Mouse (Mus musculus) spleen, adult 18-20 months (tissue): Measurements from ENCODE around the gene Rer1.

Source experiments
- DNase-seq, 2 experiments: peaks; one replicate each; pipeline ENCODE4 v3.0.0; 2022; ENCODE audit warnings: mixed read lengths in 2 of 2

The Rer1 gene

GRCm38 (mm10) chr4:155086108-155087024, at the start of gene Rer1, which contains the start of gene Morn1:
Gene Rer1 (minus strand): TSS chr4:155086382.
Gene Morn1 (plus strand): TSS chr4:155086577.
- peak; percentile 97 to 99 for DNase-seq

DNA sequence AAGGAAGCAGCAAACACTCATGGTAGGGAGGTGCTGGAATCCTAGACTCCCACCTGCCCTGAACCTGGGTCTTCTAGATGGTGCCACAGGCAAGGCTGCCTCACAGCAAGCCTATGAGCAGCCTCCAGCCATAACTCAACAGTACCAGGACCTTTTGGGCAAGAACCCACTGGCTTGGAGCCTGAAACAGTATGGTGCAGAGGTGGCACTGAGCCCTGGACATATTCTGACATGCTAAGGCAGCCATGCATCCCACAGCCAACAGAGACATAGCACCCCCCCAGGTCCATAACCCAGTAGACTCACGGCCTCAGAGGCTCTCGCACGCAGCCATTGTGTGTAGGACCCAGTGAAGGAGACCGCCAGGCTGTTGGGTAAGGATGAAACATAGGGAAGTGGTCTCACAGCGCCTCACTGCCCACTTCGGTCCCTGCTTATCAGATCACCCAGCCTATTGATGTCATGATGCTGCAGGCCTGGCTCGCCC, 48.5 kb upstream of the Rer1 start:
- DNase-seq: no peak

GRCm38 (mm10) chr4:155133658-155134417, 47.7 kb upstream of the Rer1 start:
- DNase-seq: no peak

GRCm38 (mm10) chr4:155133188-155133587, 47.0 kb upstream of the Rer1 start:
- no peak for DNase-seq

DNA sequence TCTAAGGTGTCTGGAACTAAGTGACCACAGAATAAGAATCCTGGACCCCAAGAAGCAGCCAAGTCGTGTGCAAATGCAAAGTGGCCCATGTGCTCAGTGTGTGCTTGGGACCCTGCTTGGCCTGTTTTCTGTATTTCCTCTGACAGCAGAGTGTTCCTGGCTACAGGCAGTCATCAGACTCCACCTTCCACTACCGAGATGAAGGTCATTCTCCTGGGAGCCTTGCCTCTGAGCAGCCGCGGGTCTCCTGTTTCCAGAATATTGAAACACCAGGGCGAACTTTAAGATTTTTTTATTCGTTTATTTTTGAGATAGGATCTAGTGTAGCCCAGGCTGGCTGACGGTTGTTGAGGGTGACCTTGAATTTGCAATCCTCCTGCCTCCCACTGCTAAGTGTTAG, 44.4 kb upstream of the Rer1 start:
- no peak for DNase-seq

DNA sequence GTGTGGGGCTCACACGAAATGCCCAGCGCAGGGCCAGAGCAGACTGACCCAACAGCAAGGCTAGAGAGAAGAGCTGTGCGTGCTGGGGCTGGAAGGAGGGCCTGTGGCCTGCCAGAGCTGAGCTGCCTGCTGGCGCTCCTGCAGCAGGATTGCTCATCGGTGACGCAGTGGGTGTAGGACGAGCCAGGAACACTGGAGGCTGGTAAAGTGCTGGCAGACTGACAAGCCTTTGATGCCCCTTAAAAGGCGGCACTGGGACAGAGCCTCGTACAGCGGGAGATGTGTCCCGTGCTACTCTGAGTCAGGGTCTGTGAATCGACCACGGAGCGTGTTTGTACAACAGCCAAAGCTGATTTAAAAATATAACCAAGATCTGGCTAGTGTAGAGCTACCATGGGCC, 43.8 kb upstream of the Rer1 start:
- DNase-seq: no peak

GRCm38 (mm10) chr4:155129132-155129917, 43.1 kb upstream of the Rer1 start:
- DNase-seq: peak; percentile 49 to 62

GRCm38 (mm10) chr4:155128411-155128810, 42.2 kb upstream of the Rer1 start:
- no peak for DNase-seq

DNA sequence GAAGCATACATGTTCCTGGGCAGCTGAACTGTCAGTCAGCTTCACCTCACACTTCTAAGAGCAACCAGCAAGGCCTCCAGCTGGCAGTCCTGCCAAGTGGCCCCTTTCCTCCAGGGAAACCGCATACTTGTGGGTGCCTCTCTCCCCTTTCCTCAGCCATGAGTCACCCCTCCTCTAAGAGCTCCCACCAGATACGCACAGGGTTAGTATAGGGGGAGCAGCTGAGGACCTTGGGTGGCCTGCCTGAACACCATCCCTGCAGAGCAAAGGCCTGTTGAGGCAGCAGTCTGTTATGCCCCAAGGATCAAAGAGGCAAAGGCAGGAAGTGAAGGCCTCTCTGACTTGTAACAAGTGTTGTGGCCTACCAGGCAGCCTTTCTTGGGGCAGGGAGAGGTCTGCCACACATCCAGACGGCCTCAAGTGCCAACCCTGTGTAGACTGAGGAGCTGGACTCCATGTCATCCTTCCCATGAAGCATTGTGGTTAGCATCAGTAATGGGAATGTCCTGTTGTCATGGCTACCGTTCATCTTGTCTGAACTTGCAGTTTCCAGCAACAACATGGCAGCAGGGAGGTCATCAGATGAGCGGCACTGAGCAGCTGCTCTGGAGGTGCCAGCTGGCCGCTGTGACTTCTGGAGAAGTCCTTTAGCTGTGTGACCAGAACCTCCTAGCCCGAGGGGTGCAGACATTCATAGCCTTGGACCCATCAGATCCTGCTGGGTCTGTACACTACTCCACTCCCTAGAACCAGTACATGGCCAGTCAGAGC, 40.6 kb upstream of the Rer1 start:
- DNase-seq: no peak

GRCm38 (mm10) chr4:155126194-155126593, 40.0 kb upstream of the Rer1 start:
- no peak for DNase-seq

DNA sequence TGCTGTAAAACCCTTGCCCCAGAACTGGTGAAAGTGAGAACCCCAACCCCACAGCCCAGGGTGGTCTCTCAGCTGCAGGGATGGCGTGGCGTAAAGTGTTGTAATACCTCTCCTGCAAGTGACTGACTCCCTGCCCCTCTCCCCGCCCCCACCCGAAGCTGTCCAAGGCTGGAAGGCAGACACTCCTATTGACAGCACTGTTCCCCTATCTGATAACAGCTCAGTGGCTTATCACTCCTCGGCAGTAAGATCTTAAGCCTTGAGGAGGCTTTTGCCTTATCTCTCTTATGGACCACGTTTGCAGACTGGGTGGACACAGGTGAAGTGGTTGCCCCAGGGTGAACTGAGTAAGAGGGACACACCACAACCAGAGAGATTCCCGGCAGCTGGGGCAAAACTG, 39.1 kb upstream of the Rer1 start:
- DNase-seq: no peak

GRCm38 (mm10) chr4:155123868-155124534, 37.8 kb upstream of the Rer1 start:
- DNase-seq: no peak

DNA sequence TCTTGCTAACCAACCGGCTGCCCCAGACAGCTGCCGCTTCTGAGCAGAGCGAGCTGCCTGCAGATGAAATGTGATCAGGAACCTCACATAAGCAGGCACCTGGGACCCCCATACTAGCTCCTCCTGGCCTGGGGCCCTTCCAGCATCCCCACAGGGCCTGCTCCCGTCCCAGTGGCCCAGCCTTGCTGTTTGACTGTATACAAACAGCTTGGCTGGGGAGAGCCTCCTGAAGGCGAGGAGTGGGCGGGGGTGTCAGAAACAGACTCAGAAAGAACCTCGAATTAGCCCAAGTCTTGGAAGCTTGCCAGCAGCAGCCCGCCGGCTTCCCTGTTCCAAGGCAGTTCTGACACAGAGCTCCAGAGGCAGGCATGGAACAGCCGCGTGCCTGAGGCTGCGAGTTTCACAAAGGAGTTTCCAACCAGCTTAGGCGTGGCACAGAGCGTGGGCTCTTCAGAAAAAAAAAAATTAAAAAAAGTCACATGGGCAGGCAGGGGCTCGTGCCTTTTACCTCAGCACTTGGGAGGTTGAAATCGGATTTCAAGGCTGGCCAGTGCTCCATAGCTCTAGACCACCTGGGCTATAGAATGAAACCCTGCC, 36.4 kb upstream of the Rer1 start:
- no peak for DNase-seq

GRCm38 (mm10) chr4:155121915-155122443, 35.8 kb upstream of the Rer1 start:
- DNase-seq: no peak

DNA sequence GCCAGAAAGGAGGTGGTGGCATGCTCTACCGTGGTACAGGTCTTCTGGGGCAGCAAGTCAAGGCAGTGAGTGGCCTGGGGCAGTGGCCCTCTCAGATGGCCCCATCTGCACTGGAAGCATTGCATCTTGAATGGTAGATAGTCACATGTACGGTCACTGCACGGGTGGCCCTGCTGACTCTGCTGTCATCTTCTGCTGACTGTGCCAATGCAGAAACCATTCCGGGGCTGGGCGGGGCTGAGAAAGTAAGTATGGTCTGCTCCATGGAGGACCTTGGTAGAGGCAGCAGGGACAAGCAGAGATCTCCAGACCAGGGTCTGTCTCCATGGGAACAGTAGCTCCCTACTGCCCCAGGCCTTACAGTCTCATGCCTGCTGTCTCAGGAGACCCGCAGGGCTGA, 35.0 kb upstream of the Rer1 start:
- no peak for DNase-seq

- DNase-seq: no peak
Measured at GRCm38 (mm10) chr4:155120583-155120982, 34.4 kb upstream of the Rer1 start.

GRCm38 (mm10) chr4:155120038-155120437, 33.9 kb upstream of the Rer1 start:
- DNase-seq: no peak

- no peak for DNase-seq
Measured at GRCm38 (mm10) chr4:155118278-155118677, 32.1 kb upstream of the Rer1 start.

GRCm38 (mm10) chr4:155117396-155117978, 31.3 kb upstream of the Rer1 start:
- DNase-seq: no peak

- DNase-seq: no peak
Measured at GRCm38 (mm10) chr4:155116607-155117006, 30.4 kb upstream of the Rer1 start.
